Mouse (Mus musculus) midbrain, embryonic 15.5 days (tissue): ENCODE results near the gene Clk1. TPM values are rescaled to one million over a fixed set of nuclear protein-coding genes. Genes with fewer than 3 reads are reported as not detected.

Experiments
- ATAC-seq: fragments of 200-750 bp; cut with Nextera tagmentation; replicated peaks from 2 replicates; pipeline ENCODE4 v1.8.0; 2017; ENCODE audit warnings: moderate TSS enrichment
- H3K27ac ChIP-seq: fragments of 300-500 bp; sonication (generic); 2 replicates; pipeline ENCODE4 v1.5.1; 2015; ENCODE audit warnings: mild to moderate bottlenecking, inconsistent platforms
- H3K27me3 ChIP-seq: fragments of 300-500 bp; sonication (generic); replicated peaks from 2 replicates; pipeline ENCODE4 v1.6.1; 2015; ENCODE audit warnings: inconsistent platforms
- H3K36me3 ChIP-seq: fragments of 300-500 bp; sonication (generic); replicated peaks from 2 replicates; pipeline ENCODE4 v1.6.1; 2015; ENCODE audit warnings: inconsistent platforms
- H3K4me1 ChIP-seq: fragments of 300-500 bp; sonication (generic); 2 replicates; pipeline ENCODE4 v1.6.1; 2015; ENCODE audit warnings: inconsistent platforms
- H3K4me2 ChIP-seq: fragments of 300-500 bp; sonication (generic); 2 replicates; pipeline ENCODE4 v1.6.1; 2015; ENCODE audit warnings: inconsistent platforms, mild to moderate bottlenecking, moderate library complexity
- H3K4me3 ChIP-seq: fragments of 300-500 bp; sonication (generic); 2 replicates; pipeline ENCODE4 v1.5.1; 2015; ENCODE audit warnings: mild to moderate bottlenecking, inconsistent platforms
- H3K9ac ChIP-seq: fragments of 300-500 bp; sonication (generic); 2 replicates; pipeline ENCODE4 v1.6.1; 2015; ENCODE audit warnings: mild to moderate bottlenecking, inconsistent platforms
- H3K9me3 ChIP-seq: fragments of 300-500 bp; sonication (generic); 2 replicates; pipeline ENCODE4 v1.6.1; 2016; ENCODE audit warnings: inconsistent platforms
- whole genome bisulfite sequencing: fragments of 180-500 bp; shearing (Covaris S2); methylation state at CpG from one replicate; pipeline ENCODE4 v1.1.7; 2015; ENCODE audit warnings: mixed read lengths; 5-methylcytosine and 5-hydroxymethylcytosine counted together
- polyA plus RNA-seq: library from polyadenylated mRNA; unstranded; fragments of >200 nt; fragmentation: Nextera tagmentation; extraction: Ambion mirVana; gene quantifications from 2 replicates; pipeline ENCODE4 v1.2.1, GENCODE M21; 2015

Gene Clk1
- polyA plus RNA-seq, 1 experiment from 2014 or later: 170 TPM

DNA sequence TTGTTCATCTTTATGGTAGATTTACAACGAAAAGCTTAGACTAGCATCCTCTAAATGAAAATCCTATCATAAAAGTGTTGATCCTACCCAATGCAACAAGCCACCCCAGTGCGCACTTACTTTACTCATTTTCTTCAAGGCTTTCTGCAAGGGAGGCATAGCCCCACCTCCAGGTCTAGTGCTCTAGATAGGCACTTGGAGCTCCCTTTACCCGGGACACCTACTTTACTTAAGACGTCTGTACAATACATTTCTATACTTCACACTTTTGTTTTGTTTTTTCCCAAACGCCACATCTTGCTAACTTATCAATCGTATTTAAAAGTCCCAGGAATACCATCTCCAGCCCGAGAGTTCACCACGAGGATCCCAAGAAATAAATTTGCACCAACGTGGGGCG is 20.8 kb upstream of the Clk1 start:
- peak overlapping the region; percentile 72 for H3K4me3 ChIP-seq
- peak overlapping the region; percentile 88 for H3K27ac ChIP-seq
- peak overlapping the region; percentile 66 for H3K9ac ChIP-seq
- H3K36me3 ChIP-seq: peaks cover 10% of the 10 kb centered on the region; the same call in 1 of the 2 replicates
- peak overlapping the region; percentile 80 for H3K4me2 ChIP-seq
- no peaks in the 10 kb centered on the region for H3K27me3 ChIP-seq
- WGBS: 11% methylated on average over 10 of the region's 10 CpGs
- H3K9me3 ChIP-seq: no peaks in the 10 kb centered on the region
- H3K4me1 ChIP-seq: peaks cover 25% of the 10 kb centered on the region
- no peak; the same call in 1 of the 2 replicates for ATAC-seq

DNA sequence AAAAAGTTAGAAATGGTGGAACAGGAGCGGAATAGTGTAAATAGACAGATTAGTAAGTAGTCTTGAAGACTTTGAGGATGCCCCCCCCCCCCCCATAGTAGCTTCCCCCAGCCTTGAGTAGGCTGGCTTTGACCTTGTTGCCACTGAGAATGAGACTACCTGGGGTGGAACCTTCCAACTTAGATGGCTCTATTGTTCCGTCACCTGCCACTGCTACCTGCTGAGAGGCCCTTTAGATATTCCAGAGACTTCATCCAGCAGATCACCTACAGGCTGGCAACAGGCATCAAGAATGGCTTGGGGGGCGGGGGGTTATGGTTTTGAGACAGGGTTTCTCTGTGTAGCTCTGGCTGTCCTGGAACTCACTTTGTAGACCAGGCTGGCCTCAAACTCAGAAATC is 685 bp upstream of the Clk1 start:
- H3K27me3 ChIP-seq: no peaks in the 10 kb centered on the region
- 87% methylated on average over 3 of the region's 3 CpGs for WGBS
- H3K4me3 ChIP-seq: no peak overlapping the region
- peak overlapping the region; percentile 99; the same call in 1 of the 2 replicates for H3K27ac ChIP-seq
- H3K9ac ChIP-seq: no peak overlapping the region
- ATAC-seq: peak; percentile 3; the same call in 1 of the 2 replicates
- peaks cover 25% of the 10 kb centered on the region for H3K4me1 ChIP-seq
- peak overlapping the region; percentile 47; the same call in 1 of the 2 replicates for H3K4me2 ChIP-seq
- H3K9me3 ChIP-seq: no peaks in the 10 kb centered on the region
- H3K36me3 ChIP-seq: no peaks in the 10 kb centered on the region; the same call in 1 of the 2 replicates

DNA sequence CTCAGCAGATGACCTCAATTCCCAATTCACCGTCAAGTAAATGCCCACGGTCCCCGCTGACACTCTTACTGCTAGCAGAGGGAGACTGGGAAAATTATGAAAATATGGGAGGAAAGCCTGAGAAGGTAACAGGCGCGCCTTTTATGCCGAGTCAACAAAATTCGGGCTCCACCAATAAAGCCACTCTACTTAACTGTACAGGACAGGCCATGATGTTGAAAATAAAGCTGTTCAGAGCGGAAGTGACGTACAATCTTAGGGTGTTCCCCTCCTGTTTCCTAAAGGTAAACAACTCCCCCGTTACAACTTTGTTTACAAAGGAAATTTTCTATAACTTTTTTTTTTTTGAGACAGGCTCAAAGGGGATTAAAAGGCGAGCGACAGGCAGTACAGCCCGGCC is 987 bp downstream of the Clk1 start:
- H3K27ac ChIP-seq: peak overlapping the region; percentile 99
- 7% methylated on average over 13 of the region's 13 CpGs for WGBS
- peaks cover 28% of the 10 kb centered on the region for H3K4me1 ChIP-seq
- H3K36me3 ChIP-seq: peaks cover 16% of the 10 kb centered on the region
- H3K4me3 ChIP-seq: peak overlapping the region; percentile 92
- H3K9me3 ChIP-seq: no peaks in the 10 kb centered on the region
- peak overlapping the region; percentile 62 for H3K4me2 ChIP-seq
- H3K27me3 ChIP-seq: no peaks in the 10 kb centered on the region
- H3K9ac ChIP-seq: peak overlapping the region; percentile 99
- peak; percentile 34 for ATAC-seq

DNA sequence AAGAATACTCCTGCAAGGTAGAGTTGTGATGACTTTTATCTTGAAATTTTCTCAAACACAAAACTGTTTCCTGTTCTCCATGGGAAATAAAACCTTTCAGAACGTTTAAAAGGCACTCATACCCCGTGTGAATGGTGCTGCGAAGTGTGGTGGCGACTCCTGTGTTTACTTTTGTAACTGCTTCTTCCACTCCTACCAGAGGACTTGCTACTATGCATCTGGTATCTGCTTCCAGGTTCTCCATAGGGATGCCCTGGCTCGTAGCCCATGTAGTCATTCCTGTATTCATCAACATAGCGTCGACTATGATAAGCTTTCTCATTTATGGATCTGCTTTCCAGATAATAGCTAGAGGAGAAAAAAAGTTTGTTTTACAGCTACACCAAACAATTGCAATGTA is 2.9 kb downstream of the Clk1 start:
- WGBS: 71% methylated on average over 7 of the region's 7 CpGs
- Histone ChIP-seq H3K27me3 (no peaks in the 10 kb centered on the region), H3K9me3 (no peaks in the 10 kb centered on the region), H3K4me1 (peaks cover 28% of the 10 kb centered on the region), H3K36me3 (peaks cover 30% of the 10 kb centered on the region), H3K9ac (no peak overlapping the region), H3K27ac (no peak overlapping the region), H3K4me3 (no peak overlapping the region), H3K4me2 (no peak overlapping the region)
- ATAC-seq: no peak

DNA sequence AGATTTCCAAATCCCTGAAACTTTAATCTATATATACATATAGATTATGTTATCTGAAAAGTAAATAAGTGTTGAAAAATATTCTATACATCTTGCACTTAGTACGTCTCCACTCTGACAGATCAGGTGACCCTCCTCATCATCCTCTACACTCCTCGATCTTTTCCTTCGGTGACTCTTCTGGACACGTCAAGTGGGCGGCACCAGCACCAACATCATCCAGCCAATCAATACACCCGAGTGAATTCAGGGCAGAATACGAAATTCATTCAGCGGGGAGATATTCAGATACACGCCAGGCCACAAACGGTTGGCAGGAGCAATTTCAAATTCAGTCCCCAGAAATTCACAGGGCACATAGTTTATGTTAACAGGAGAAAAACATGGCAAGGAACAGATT is 3.8 kb downstream of the Clk1 start:
- Histone ChIP-seq H3K36me3 (peaks cover 33% of the 10 kb centered on the region), H3K4me2 (no peak overlapping the region), H3K4me3 (no peak overlapping the region), H3K27ac (no peak overlapping the region), H3K9me3 (no peaks in the 10 kb centered on the region), H3K27me3 (no peaks in the 10 kb centered on the region), H3K9ac (no peak overlapping the region), H3K4me1 (peaks cover 28% of the 10 kb centered on the region)
- WGBS: 83% methylated on average over 10 of the region's 10 CpGs
- no peak for ATAC-seq

DNA sequence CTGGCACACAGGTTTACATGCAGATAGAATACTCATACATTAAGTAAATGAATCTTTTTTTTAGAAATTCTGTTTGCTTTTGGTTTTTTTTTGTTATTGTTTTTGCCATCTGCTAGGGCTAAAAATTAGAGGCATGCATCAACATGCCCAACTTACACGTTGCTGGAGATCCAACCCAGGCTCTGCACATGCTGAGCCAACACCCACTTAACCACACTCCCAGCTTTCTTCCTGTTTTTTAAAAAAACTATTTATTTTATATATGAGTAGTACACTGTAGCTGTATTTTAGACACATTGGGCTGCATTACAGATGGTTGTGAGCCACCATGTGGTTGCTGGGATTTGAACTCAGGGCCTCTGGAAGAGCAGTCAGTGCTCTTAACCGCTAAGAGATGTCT is 7.8 kb downstream of the Clk1 start:
- no peaks in the 10 kb centered on the region for H3K9me3 ChIP-seq
- WGBS: 94% methylated on average over 2 of the region's 2 CpGs
- no peak overlapping the region for H3K27ac ChIP-seq
- H3K4me3 ChIP-seq: no peak overlapping the region
- ATAC-seq: no peak
- no peak overlapping the region for H3K4me2 ChIP-seq
- peaks cover 69% of the 10 kb centered on the region for H3K36me3 ChIP-seq
- H3K27me3 ChIP-seq: no peaks in the 10 kb centered on the region
- no peak overlapping the region for H3K9ac ChIP-seq
- H3K4me1 ChIP-seq: peaks cover 8% of the 10 kb centered on the region

DNA sequence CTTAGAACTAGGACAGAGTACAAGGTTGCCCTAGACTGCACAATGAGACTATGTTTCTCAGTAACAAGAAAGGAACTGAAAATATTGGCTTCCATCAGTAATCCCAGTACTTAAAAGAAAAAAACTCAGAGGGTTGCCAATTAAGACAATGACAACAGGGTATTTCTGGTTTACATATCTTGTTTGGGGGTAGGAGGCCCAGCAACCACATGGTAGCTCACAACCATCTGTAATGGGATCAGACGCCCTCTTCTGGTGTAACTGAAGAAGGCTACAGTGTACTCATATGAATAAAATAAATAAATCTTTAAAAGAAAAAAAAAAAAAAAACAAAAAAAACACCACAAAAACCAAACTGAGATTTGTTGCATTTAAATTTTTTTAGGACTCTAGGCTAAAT is 8.4 kb downstream of the Clk1 start:
- H3K9ac ChIP-seq: no peak overlapping the region
- H3K4me1 ChIP-seq: peaks cover 5% of the 10 kb centered on the region; the same call in 1 of the 2 replicates
- no peak overlapping the region for H3K27ac ChIP-seq
- no peak for ATAC-seq
- peaks cover 75% of the 10 kb centered on the region for H3K36me3 ChIP-seq
- no peaks in the 10 kb centered on the region for H3K9me3 ChIP-seq
- no peak overlapping the region for H3K4me2 ChIP-seq
- H3K27me3 ChIP-seq: no peaks in the 10 kb centered on the region
- no peak overlapping the region for H3K4me3 ChIP-seq
- WGBS: 27% methylated on average over 1 of the region's 1 CpGs

DNA sequence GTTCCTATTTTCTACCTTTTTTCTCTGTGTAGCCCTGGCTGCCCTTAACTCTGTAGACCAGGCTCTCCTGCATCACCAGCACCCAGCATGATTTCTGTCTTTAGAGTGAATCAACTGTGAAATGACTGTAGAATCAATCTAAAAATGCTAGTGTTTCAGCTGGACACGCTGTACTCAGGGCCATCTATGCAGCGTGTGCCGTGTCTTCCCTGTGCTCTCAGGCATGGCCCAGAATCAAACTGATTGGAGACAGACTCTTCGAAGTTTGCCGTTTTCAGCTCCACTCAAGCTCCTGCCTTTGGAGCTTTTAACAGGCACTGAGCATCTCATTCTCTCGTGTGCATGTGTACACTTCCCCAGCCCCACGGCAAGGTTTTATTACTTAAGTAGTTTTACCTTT is 13.1 kb downstream of the Clk1 start:
- Histone ChIP-seq H3K27ac (no peak overlapping the region), H3K4me2 (no peak overlapping the region), H3K36me3 (peaks cover 52% of the 10 kb centered on the region), H3K4me3 (no peak overlapping the region), H3K27me3 (no peaks in the 10 kb centered on the region), H3K4me1 (no peaks in the 10 kb centered on the region), H3K9me3 (no peaks in the 10 kb centered on the region), H3K9ac (no peak overlapping the region)
- WGBS: 92% methylated on average over 7 of the region's 7 CpGs
- no peak for ATAC-seq

DNA sequence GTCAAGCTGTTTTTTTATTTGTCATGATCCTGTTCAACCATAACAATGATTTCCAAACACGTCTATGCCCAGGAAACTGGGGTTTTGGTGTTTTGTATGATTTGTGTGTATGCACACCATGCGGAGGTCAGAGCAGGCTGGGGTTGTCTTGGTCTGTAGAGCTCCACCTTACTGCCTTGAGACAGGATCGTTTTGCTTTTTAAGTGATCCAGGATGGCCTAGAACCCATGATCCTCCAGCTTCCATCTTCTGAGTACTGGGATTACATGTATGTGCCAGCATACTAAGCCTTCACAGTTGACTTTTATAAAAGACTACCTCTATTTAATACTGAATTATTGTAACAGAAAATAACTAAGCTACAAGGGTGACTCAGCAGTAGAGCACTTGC is 13.7 kb downstream of the Clk1 start:
- peaks cover 55% of the 10 kb centered on the region for H3K36me3 ChIP-seq
- no peak overlapping the region for H3K4me3 ChIP-seq
- H3K4me1 ChIP-seq: no peaks in the 10 kb centered on the region
- H3K4me2 ChIP-seq: no peak overlapping the region
- ATAC-seq: no peak
- H3K9me3 ChIP-seq: no peaks in the 10 kb centered on the region
- 83% methylated on average over 3 of the region's 3 CpGs for WGBS
- H3K27ac ChIP-seq: no peak overlapping the region
- no peak overlapping the region for H3K9ac ChIP-seq
- H3K27me3 ChIP-seq: no peaks in the 10 kb centered on the region

DNA sequence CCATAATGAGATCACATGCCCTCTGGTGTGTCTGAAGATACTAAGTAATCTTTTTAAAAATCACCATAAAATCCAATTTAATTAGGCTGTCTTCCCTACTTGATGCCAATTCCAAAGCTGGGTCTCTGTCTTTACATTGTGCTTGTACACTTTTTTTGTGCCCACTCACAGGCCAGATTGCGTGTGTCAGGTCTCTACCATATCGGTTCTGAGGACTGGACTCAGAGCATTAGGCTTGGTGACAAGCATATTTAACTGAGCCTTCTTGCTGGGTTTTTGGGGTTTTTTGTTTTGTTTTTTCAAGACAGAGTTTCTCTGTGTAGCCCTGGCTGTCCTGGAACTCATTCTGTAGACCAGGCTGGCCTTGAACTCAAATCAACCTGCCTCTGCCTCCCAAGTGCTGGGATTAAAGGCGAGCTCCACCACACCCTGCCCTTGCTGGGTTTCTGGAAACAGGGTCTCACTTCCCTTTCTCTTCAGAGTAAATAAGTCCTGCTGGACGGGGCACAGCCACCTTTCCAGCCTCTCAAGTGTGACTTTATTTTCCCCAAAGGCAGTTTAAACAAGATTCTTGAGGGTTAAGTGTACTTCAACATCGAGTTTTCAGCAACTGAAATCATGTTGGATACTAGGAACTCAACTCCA is 14.2 kb downstream of the Clk1 start:
- H3K27me3 ChIP-seq: no peaks in the 10 kb centered on the region
- H3K4me3 ChIP-seq: no peak overlapping the region
- H3K4me2 ChIP-seq: no peak overlapping the region
- H3K36me3 ChIP-seq: peaks cover 53% of the 10 kb centered on the region
- H3K4me1 ChIP-seq: no peaks in the 10 kb centered on the region
- 79% methylated on average over 5 of the region's 5 CpGs for WGBS
- H3K9ac ChIP-seq: no peak overlapping the region
- no peak overlapping the region for H3K27ac ChIP-seq
- no peaks in the 10 kb centered on the region for H3K9me3 ChIP-seq
- ATAC-seq: 0 out of 2 replicates have a peak, but pooled peaks have one; percentile 12

DNA sequence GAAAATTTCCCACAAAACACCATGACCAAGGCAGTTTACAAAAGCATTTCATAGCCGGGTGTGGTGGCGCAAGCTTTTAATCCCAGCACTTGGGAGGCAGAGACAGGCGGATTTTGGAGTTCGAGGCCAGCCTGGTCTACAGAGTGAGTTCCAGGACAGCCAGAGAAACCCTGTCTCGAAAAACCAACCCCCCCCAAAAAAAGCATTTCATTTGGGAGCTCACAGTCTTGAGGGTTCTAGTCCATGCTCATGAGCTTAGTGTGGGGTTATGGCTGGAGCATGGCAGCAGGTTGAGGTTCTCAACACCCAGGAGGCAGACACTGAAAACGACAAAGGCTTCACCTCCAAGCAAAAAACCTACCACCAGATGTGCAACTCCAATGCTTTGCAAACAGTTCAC is 15.7 kb downstream of the Clk1 start:
- Histone ChIP-seq H3K36me3 (peaks cover 52% of the 10 kb centered on the region), H3K27me3 (no peaks in the 10 kb centered on the region), H3K9me3 (no peaks in the 10 kb centered on the region), H3K4me1 (no peaks in the 10 kb centered on the region), H3K4me2 (no peak overlapping the region), H3K9ac (no peak overlapping the region), H3K27ac (no peak overlapping the region), H3K4me3 (no peak overlapping the region)
- WGBS: 86% methylated on average over 6 of the region's 6 CpGs
- ATAC-seq: no peak

DNA sequence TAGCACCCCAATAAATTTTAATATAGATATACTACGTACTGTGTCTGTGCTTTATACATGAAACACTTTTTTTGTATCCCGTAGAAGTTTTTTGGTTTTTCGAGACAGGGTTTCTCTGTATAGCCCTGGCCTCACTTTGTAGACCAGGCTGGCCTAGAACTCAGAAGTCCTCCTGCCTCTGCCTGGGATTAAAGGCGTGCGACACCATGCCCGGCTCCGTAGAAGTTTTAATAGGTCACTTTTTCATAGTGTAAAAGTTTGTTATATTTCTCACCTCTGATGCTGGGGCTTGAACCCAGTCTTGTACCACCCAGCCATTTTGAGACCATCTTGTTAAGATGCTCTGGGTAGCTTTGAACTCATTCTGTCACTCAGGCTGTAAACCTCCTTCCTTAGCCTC is 16.5 kb downstream of the Clk1 start:
- no peak overlapping the region for H3K27ac ChIP-seq
- ATAC-seq: no peak
- H3K4me2 ChIP-seq: no peak overlapping the region
- H3K9me3 ChIP-seq: no peaks in the 10 kb centered on the region
- no peaks in the 10 kb centered on the region for H3K27me3 ChIP-seq
- no peaks in the 10 kb centered on the region for H3K4me1 ChIP-seq
- 97% methylated on average over 7 of the region's 7 CpGs for WGBS
- H3K9ac ChIP-seq: no peak overlapping the region
- peaks cover 52% of the 10 kb centered on the region for H3K36me3 ChIP-seq
- no peak overlapping the region for H3K4me3 ChIP-seq

DNA sequence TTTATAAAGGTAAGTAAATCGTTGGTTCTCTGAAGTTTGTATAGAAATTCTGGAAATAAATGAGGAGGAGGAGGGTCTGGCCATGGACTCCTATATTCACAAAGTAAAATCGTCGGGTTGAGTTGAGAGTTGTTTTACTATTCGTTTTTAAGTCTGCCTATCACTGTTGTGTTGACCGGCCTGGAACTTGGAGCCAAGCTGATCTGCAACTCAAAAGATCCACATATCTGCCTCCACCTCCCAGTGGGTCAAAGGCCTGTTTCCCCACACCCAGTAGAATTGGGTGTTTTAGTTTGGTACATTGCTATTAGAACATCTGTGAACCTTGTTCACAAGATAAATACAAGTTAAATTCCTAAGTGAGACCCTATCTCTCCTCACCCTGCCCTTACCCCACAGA is 20.1 kb downstream of the Clk1 start:
- H3K9ac ChIP-seq: no peak overlapping the region
- no peaks in the 10 kb centered on the region for H3K9me3 ChIP-seq
- no peak overlapping the region for H3K27ac ChIP-seq
- H3K36me3 ChIP-seq: peaks cover 58% of the 10 kb centered on the region
- no peak overlapping the region for H3K4me2 ChIP-seq
- ATAC-seq: no peak
- H3K4me3 ChIP-seq: no peak overlapping the region
- WGBS: 94% methylated on average over 5 of the region's 5 CpGs
- no peaks in the 10 kb centered on the region for H3K4me1 ChIP-seq
- H3K27me3 ChIP-seq: no peaks in the 10 kb centered on the region
